10 mouse cellular contexts compared by ENCODE assay signal in genomic region chr2:152142571-152142970, GRCm38 (mm10). TPM values are rescaled to one million over a fixed set of nuclear protein-coding genes. Genes with fewer than 3 reads are reported as not detected.
A peak's percentile ranks its signal among the peaks of the same experiment; 100 is the strongest.
DNase-seq lines count a peak whose midpoint lies in the region; ATAC-seq and TF ChIP-seq lines count a peak whose summit lies in the region.
"Had no signal": no experiment of that assay in that cellular context is flagged by ENCODE, and none has a peak within 500 bp of the region (broad histone marks: within the 10 kb centered on the region; RNA-seq: fewer than 3 reads in every experiment).

No protein-coding gene starts in this region.

- no peak for DNase-seq in liver, embryonic 11.5 days (ENCODE audit: low spot score)
- no peak for DNase-seq in liver
- DNase-seq in intestine, embryonic 14.5 days (ENCODE audit: low spot score): no peak
- DNase-seq in thymus, adult 2 months: no peak
- no peak for DNase-seq in frontal cortex, postnatal 14 days (ENCODE audit: low spot score in 2 of 2)
- no peak for DNase-seq in urinary bladder, postnatal 10 days (ENCODE audit: low spot score)
- DNase-seq: layer of hippocampus, adult 9-11 months had no signal

- no peak for ATAC-seq in liver, embryonic 11.5 days (replicated peaks; ENCODE audit: low FRiP score)
- no peak for ATAC-seq in forebrain, embryonic 12.5 days (ENCODE audit: low FRiP score)
- no peak for ATAC-seq in intestine, embryonic 14.5 days (replicated peaks; ENCODE audit: low FRiP score, low TSS enrichment, low read depth)
- ATAC-seq: Patski had no signal

- peak overlapping the region; percentile 70 for H3K4me2 ChIP-seq in liver, embryonic 11.5 days
- peak overlapping the region; percentile 65 for H3K4me2 ChIP-seq in forebrain, embryonic 12.5 days
- peak overlapping the region; percentile 83 for H3K4me2 ChIP-seq in intestine, embryonic 14.5 days (ENCODE audit: low read length)
- H3K4me2 ChIP-seq in myocyte (ENCODE audit: low read depth): peak overlapping the region; percentile 61

- H3K9ac ChIP-seq in liver, embryonic 11.5 days (ENCODE audit: low read depth, low read length): no peak overlapping the region
- no peak overlapping the region for H3K9ac ChIP-seq in forebrain, embryonic 12.5 days
- H3K9ac ChIP-seq in intestine, embryonic 14.5 days (ENCODE audit: low read length): no peak overlapping the region

- no peaks in the 10 kb centered on the region for H3K36me3 ChIP-seq in liver, embryonic 11.5 days (ENCODE audit: control insufficient read depth, insufficient read depth, low read length)
- H3K36me3 ChIP-seq in forebrain, embryonic 12.5 days (replicated peaks): no peaks in the 10 kb centered on the region
- no peaks in the 10 kb centered on the region for H3K36me3 ChIP-seq in intestine, embryonic 14.5 days (ENCODE audit: control insufficient read depth, insufficient read depth, low read length)
- no peaks in the 10 kb centered on the region for H3K36me3 ChIP-seq in myocyte (ENCODE audit: control insufficient read depth, insufficient read depth)
- H3K36me3 ChIP-seq in thymus, adult 2 months (ENCODE audit: control insufficient read depth, insufficient read depth, low read length): no peaks in the 10 kb centered on the region

- peaks cover 10% of the 10 kb centered on the region for H3K4me1 ChIP-seq in liver, embryonic 11.5 days (replicated peaks; ENCODE audit: control insufficient read depth, insufficient read depth, low read length)
- H3K4me1 ChIP-seq in forebrain, embryonic 12.5 days: peaks cover 36% of the 10 kb centered on the region
- H3K4me1 ChIP-seq in intestine, embryonic 14.5 days (replicated peaks; ENCODE audit: control insufficient read depth, insufficient read depth, low read length): peaks cover 11% of the 10 kb centered on the region; the same call in 1 of the 2 replicates
- H3K4me1 ChIP-seq in thymus, adult 2 months (replicated peaks; ENCODE audit: control insufficient read depth, insufficient read depth, low read length): no peaks in the 10 kb centered on the region; the same call in 1 of the 2 replicates

- TF ChIP-seq CTCF in thymus, adult 2 months (IDR thresholded peaks at IDR 0.05; ENCODE audit: borderline replicate concordance, control insufficient read depth, extremely low read depth, insufficient read depth, low read length, poor library complexity): no peak

- no peaks in the 10 kb centered on the region for H3K9me3 ChIP-seq in liver, embryonic 11.5 days (ENCODE audit: control insufficient read depth, low read length)
- no peaks in the 10 kb centered on the region for H3K9me3 ChIP-seq in forebrain, embryonic 12.5 days
- H3K9me3 ChIP-seq in intestine, embryonic 14.5 days (ENCODE audit: control insufficient read depth, low read length): no peaks in the 10 kb centered on the region

- H3ac ChIP-seq in myocyte (ENCODE audit: control insufficient read depth, insufficient read length): no peak overlapping the region

- TF ChIP-seq POLR2A in myocyte (IDR thresholded peaks at IDR 0.05; ENCODE audit: insufficient read length, low read depth): no peak
- TF ChIP-seq POLR2A in thymus, adult 2 months (IDR thresholded peaks at IDR 0.05; ENCODE audit: control insufficient read depth, extremely low read depth, insufficient read depth, low read length, poor library complexity): no peak

- no peak overlapping the region for H3K27ac ChIP-seq in liver, embryonic 11.5 days (ENCODE audit: low read depth, low read length)
- H3K27ac ChIP-seq in forebrain, embryonic 12.5 days: no peak overlapping the region
- H3K27ac ChIP-seq in intestine, embryonic 14.5 days (ENCODE audit: low read depth): no peak overlapping the region
- H3K27ac ChIP-seq in thymus, adult 2 months (ENCODE audit: control insufficient read depth, insufficient read depth, low read length): no peak overlapping the region

- 6% methylated on average over 11 of the region's 11 CpGs for WGBS in liver, embryonic 11.5 days
- WGBS in forebrain, embryonic 12.5 days: 3% methylated on average over 11 of the region's 11 CpGs
- WGBS in intestine, embryonic 14.5 days: 7% methylated on average over 11 of the region's 11 CpGs
- 7% methylated on average over 11 of the region's 11 CpGs for WGBS in thymus, adult 2 months

- H3K4me3 ChIP-seq in liver, embryonic 11.5 days (ENCODE audit: low read depth, low read length): no peak overlapping the region
- 0 out of 2 replicates have a peak overlapping the region, but pooled peaks have one; percentile 46 for H3K4me3 ChIP-seq in forebrain, embryonic 12.5 days (replicated peaks)
- H3K4me3 ChIP-seq in intestine, embryonic 14.5 days (ENCODE audit: low read depth, low read length): peak overlapping the region; percentile 48
- H3K4me3 ChIP-seq in myocyte: no peak overlapping the region
- H3K4me3 ChIP-seq in thymus, adult 2 months (ENCODE audit: control insufficient read depth, insufficient read depth, low read length): no peak overlapping the region

- no peaks in the 10 kb centered on the region for H3K79me2 ChIP-seq in myocyte (ENCODE audit: control insufficient read depth, insufficient read depth)

- peaks cover 56% of the 10 kb centered on the region for H3K27me3 ChIP-seq in liver, embryonic 11.5 days (replicated peaks; ENCODE audit: control insufficient read depth, insufficient read depth, low read length)
- H3K27me3 ChIP-seq in forebrain, embryonic 12.5 days: peaks cover 77% of the 10 kb centered on the region
- peaks cover 28% of the 10 kb centered on the region for H3K27me3 ChIP-seq in intestine, embryonic 14.5 days (replicated peaks; ENCODE audit: control insufficient read depth, insufficient read depth, low read length)
- peaks cover 67% of the 10 kb centered on the region for H3K27me3 ChIP-seq in myocyte (ENCODE audit: control insufficient read depth, insufficient read depth, insufficient read length)
- H3K27me3 ChIP-seq in thymus, adult 2 months (ENCODE audit: control insufficient read depth, insufficient read depth, low read length): peaks cover 6% of the 10 kb centered on the region; the same call in 1 of the 2 replicates

TF ChIP-seq in myocyte, 11 proteins besides CTCF, POLR2A, EP300 and RAD21:
- TF ChIP-seq SRF (IDR thresholded peaks at IDR 0.05; ENCODE audit: control insufficient read depth, insufficient read length, low read depth) (no peak), E2F4 (IDR thresholded peaks at IDR 0.05; ENCODE audit: insufficient read depth) (no peak), USF1 (IDR thresholded peaks at IDR 0.05; ENCODE audit: low read depth) (no peak), MYOD1 (IDR thresholded peaks at IDR 0.05; ENCODE audit: control insufficient read depth in 1 of 3, insufficient read length in 2 of 3, low read depth in 2 of 3) (no peak), MYOG (IDR thresholded peaks at IDR 0.05; ENCODE audit: control insufficient read depth in 1 of 3, insufficient read depth in 1 of 3, insufficient read length in 2 of 3, low read depth in 2 of 3) (no peak), MAX (IDR thresholded peaks at IDR 0.05; ENCODE audit: low read depth) (no peak), REST (IDR thresholded peaks at IDR 0.05; ENCODE audit: insufficient read depth, insufficient read length) (no peak), TCF3 (IDR thresholded peaks at IDR 0.05; ENCODE audit: insufficient read length, low read depth) (no peak)

RNA-seq across cellular contexts. Expression of gene Tcf15, which starts 0.8 kb away (rescaled TPM):
- polyA plus RNA-seq in liver, embryonic 11.5 days (2014; fragmentation: Nextera tagmentation; extraction: Ambion mirVana): 2.6 and 2.8 TPM in 2 replicates
- polyA plus RNA-seq in forebrain, embryonic 12.5 days (2016; fragmentation: Nextera tagmentation; extraction: Ambion mirVana): 3.0 and 3.2 TPM in 2 replicates
- polyA plus RNA-seq in intestine, embryonic 14.5 days (2014; fragmentation: Nextera tagmentation; extraction: Ambion mirVana): 14.4 and 15.9 TPM in 2 replicates
- polyA plus RNA-seq in myocyte (2012; fragmentation: generic; extraction: Trizol): not detected
- 3.4 and 5.0 TPM in 2 replicates for polyA plus RNA-seq in thymus, adult 2 months (2012; rRNA removed)
- polyA plus RNA-seq: Patski had no signal

RNA-seq across cellular contexts. Expression of gene Srxn1, which starts 37.3 kb away (rescaled TPM):
- polyA plus RNA-seq in liver, embryonic 11.5 days (2014; fragmentation: Nextera tagmentation; extraction: Ambion mirVana): 9.5 and 12.0 TPM in 2 replicates
- polyA plus RNA-seq in forebrain, embryonic 12.5 days (2016; fragmentation: Nextera tagmentation; extraction: Ambion mirVana): 12.0 and 12.9 TPM in 2 replicates
- 12.0 and 12.4 TPM in 2 replicates for polyA plus RNA-seq in intestine, embryonic 14.5 days (2014; fragmentation: Nextera tagmentation; extraction: Ambion mirVana)
- polyA plus RNA-seq in myocyte (2012; fragmentation: generic; extraction: Trizol): 21.7 TPM
- polyA plus RNA-seq in thymus, adult 2 months (2012; rRNA removed): 46.8 and 50.3 TPM in 2 replicates

Comparison
In these comparisons a context has a peak if more than half of its experiments do, and no peak if none do; other contexts are left out.
1. H3K4me3 ChIP-seq: peak in forebrain, embryonic 12.5 days (single experiment) and intestine, embryonic 14.5 days (single experiment); none in liver, embryonic 11.5 days (single experiment), myocyte (single experiment) and thymus, adult 2 months (single experiment).
2. Peak in every context shown above with its lines, with median percentiles within 50 percentile points of each other: H3K4me2 ChIP-seq.